Comparison of ENCODE assay signal across 16 mouse cellular contexts in the genomic region with DNA sequence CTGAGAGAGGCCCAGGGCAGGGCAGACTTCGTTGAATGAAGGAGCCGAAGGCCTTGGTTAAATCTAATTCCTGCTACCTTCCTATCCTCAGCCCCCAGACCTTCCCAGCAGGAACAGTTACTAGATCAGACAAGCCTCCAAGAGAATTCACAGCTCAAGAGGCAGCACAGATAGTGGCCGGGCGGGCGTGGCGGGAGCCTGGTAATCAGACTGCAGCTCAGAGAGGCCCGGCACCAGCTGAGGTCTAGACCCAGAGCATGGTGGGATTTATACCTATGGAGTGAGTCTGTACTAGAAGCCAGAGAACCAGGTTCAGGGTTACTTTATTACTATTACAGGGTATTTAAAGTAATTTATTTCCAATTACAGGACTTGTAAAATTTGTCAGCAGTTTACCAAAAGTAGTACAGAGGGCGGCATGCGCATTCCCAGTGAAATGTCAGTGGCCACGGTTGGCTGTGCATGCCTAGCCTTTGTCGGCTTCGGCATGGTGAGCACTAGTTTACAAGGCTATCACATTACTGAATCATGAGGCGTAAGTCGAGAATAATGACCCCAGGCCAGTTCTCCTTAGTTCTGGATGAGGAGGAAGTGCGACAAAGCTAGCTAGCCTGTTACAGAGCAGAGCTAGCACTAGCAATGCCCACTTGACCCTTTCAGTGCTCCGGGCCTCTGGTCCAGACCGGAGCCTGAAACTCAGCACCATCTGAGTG. TPM values are rescaled to one million over a fixed set of nuclear protein-coding genes. Genes with fewer than 3 reads are reported as not detected.
DNase-seq lines count a peak whose midpoint lies in the region; ATAC-seq lines count a peak whose summit lies in the region.
"Had no signal": no experiment of that assay in that cellular context is flagged by ENCODE, and none has a peak within 500 bp of the region (broad histone marks: within the 10 kb centered on the region; RNA-seq: fewer than 3 reads in every experiment).

No protein-coding gene starts in this region.

- peaks cover 13% of the 10 kb centered on the region for H3K4me1 ChIP-seq in heart, embryonic 15.5 days (replicated peaks)
- peaks cover 19% of the 10 kb centered on the region for H3K4me1 ChIP-seq in embryonic facial prominence, embryonic 10.5 days
- H3K4me1 ChIP-seq in kidney, embryonic 16.5 days (ENCODE audit: insufficient read depth, low read length), result peaks cover 38% of the 10 kb centered on the region
- H3K4me1 ChIP-seq: midbrain, embryonic 12.5 days had no signal

- no peaks in the 10 kb centered on the region for H3K9me3 ChIP-seq in heart, embryonic 15.5 days (replicated peaks)
- H3K9me3 ChIP-seq in embryonic facial prominence, embryonic 10.5 days, result no peaks in the 10 kb centered on the region
- H3K9me3 ChIP-seq in kidney, embryonic 16.5 days (ENCODE audit: low read length), result no peaks in the 10 kb centered on the region
- H3K9me3 ChIP-seq: midbrain, embryonic 12.5 days had no signal

- H3K9ac ChIP-seq in heart, embryonic 15.5 days, result no peak overlapping the region
- H3K9ac ChIP-seq in kidney, embryonic 16.5 days (replicated peaks; ENCODE audit: low read length), result no peak overlapping the region; the same call in 1 of the 2 replicates
- H3K9ac ChIP-seq: lung, embryonic 14.5 days; midbrain, embryonic 12.5 days had no signal

- no peaks in the 10 kb centered on the region for H3K36me3 ChIP-seq in heart, embryonic 15.5 days
- peaks cover 91% of the 10 kb centered on the region for H3K36me3 ChIP-seq in embryonic facial prominence, embryonic 10.5 days (replicated peaks)
- H3K36me3 ChIP-seq in kidney, embryonic 16.5 days (ENCODE audit: insufficient read depth, low read length), result 0 out of 2 replicates have a peak, but pooled peaks cover 4% of the 10 kb centered on the region

- H3K27me3 ChIP-seq in heart, embryonic 15.5 days, result no peaks in the 10 kb centered on the region
- H3K27me3 ChIP-seq in embryonic facial prominence, embryonic 10.5 days (replicated peaks; ENCODE audit: low read depth, poor library complexity, severe bottlenecking), result no peaks in the 10 kb centered on the region
- no peaks in the 10 kb centered on the region for H3K27me3 ChIP-seq in kidney, embryonic 16.5 days (ENCODE audit: insufficient read depth, low read length)
- H3K27me3 ChIP-seq: midbrain, embryonic 12.5 days had no signal

- intact Hi-C loops in heart, postnatal 10 days (cut with DNase I), result no loop called here
- intact Hi-C loops in left cerebral cortex, postnatal 10 days (cut with DNase I), result no loop called here

- no peak for DNase-seq in heart, postnatal 10 days
- peak; percentile 21 for DNase-seq in embryonic facial prominence, embryonic 10.5 days (ENCODE audit: low spot score)
- DNase-seq in left cerebral cortex, postnatal 10 days (ENCODE audit: extremely low spot score in 1 of 2, low spot score in 2 of 2), result no peak
- no peak for DNase-seq in cerebellum, adult 11-12 months
- DNase-seq: adrenal gland, postnatal 36 days; cerebellum, adult 18-20 months; heart, adult 2 months; lung, embryonic 14.5 days; right cerebral cortex, postnatal 25 days had no signal

- ATAC-seq in heart, embryonic 15.5 days (replicated peaks; ENCODE audit: insufficient number of reproducible peaks, insufficient read depth, low FRiP score, low read depth), result no peak
- peak; percentile 90 for ATAC-seq in kidney, embryonic 16.5 days (ENCODE audit: low FRiP score, low TSS enrichment)
- ATAC-seq in megakaryocyte-erythroid progenitor cell, adult 5-6 weeks (replicated peaks; ENCODE audit: low FRiP score, low TSS enrichment, poor library complexity, severe bottlenecking), result peak; percentile 69; the same call in 1 of the 2 replicates
- ATAC-seq in activated CD4-positive, CD25-positive, alpha-beta regulatory T cell, adult 4 months, result no peak
- ATAC-seq: forebrain, embryonic 16.5 days; hindbrain, postnatal 0 days had no signal

- peak overlapping the region; percentile 15; the same call in 1 of the 2 replicates for H3K4me2 ChIP-seq in heart, embryonic 15.5 days
- peak overlapping the region; percentile 13; the same call in 1 of the 2 replicates for H3K4me2 ChIP-seq in kidney, embryonic 16.5 days (replicated peaks; ENCODE audit: low read depth, low read length)
- H3K4me2 ChIP-seq: lung, embryonic 14.5 days; midbrain, embryonic 12.5 days had no signal

- peak overlapping the region; percentile 44 for H3K27ac ChIP-seq in heart, embryonic 15.5 days
- no peak overlapping the region for H3K27ac ChIP-seq in embryonic facial prominence, embryonic 10.5 days (replicated peaks)
- peak overlapping the region; percentile 85 for H3K27ac ChIP-seq in kidney, embryonic 16.5 days (ENCODE audit: low read length)
- H3K27ac ChIP-seq: heart, adult 2 months; hindbrain, postnatal 0 days; midbrain, embryonic 12.5 days had no signal

- 44% methylated on average over 17 of the region's 17 CpGs for WGBS in heart, embryonic 15.5 days
- 62% methylated on average over 17 of the region's 17 CpGs for WGBS in embryonic facial prominence, embryonic 10.5 days
- WGBS in kidney, embryonic 16.5 days, result 27% methylated on average over 17 of the region's 17 CpGs

- H3K4me3 ChIP-seq in heart, embryonic 15.5 days, result no peak overlapping the region
- no peak overlapping the region for H3K4me3 ChIP-seq in embryonic facial prominence, embryonic 10.5 days
- H3K4me3 ChIP-seq in kidney, embryonic 16.5 days (ENCODE audit: low read length), result no peak overlapping the region
- H3K4me3 ChIP-seq: heart, adult 2 months; midbrain, embryonic 12.5 days had no signal

RNA-seq across cellular contexts. Expression of a gene that starts 15.1 kb away (rescaled TPM):
- polyA plus RNA-seq in heart, embryonic 15.5 days (2015; fragmentation: Nextera tagmentation; extraction: Ambion mirVana), result 10.2 and 12.8 TPM in 2 replicates
- total RNA-seq in heart, postnatal 10 days (2021), result 10 to 100 TPM; 23.4 to 24.1 TPM
- polyA plus RNA-seq in embryonic facial prominence, embryonic 10.5 days (2016; fragmentation: Nextera tagmentation; extraction: Ambion mirVana), result 24.5 and 25.3 TPM in 2 replicates
- 30.7 and 41.0 TPM in 2 replicates for polyA plus RNA-seq in kidney, embryonic 16.5 days (2015; fragmentation: Nextera tagmentation; extraction: Ambion mirVana)
- 0.48 and 3.2 TPM in 2 replicates for total RNA-seq in megakaryocyte-erythroid progenitor cell, adult 5-6 weeks (2014; fragmentation: Nextera tagmentation)
- 0.33 and 0.65 TPM in 2 replicates for total RNA-seq in megakaryocyte-erythroid progenitor cell, adult 5-6 weeks (2017)
- total RNA-seq in left cerebral cortex, postnatal 10 days (2021), result 10 to 100 TPM; 67.5 to 73.8 TPM
- polyA plus RNA-seq in activated CD4-positive, CD25-positive, alpha-beta regulatory T cell, adult 4 months (2017; shearing (Covaris generic)), result 1 to 10 TPM; 2.4 to 2.7 TPM

RNA-seq across cellular contexts. Expression of a gene that starts 35.8 kb away (rescaled TPM):
- polyA plus RNA-seq in heart, embryonic 15.5 days (2015; fragmentation: Nextera tagmentation; extraction: Ambion mirVana), result 36.0 and 36.9 TPM in 2 replicates
- total RNA-seq in heart, postnatal 10 days (2021), result 10 to 100 TPM; 14.4 to 16.7 TPM
- 29.1 and 30.1 TPM in 2 replicates for polyA plus RNA-seq in embryonic facial prominence, embryonic 10.5 days (2016; fragmentation: Nextera tagmentation; extraction: Ambion mirVana)
- polyA plus RNA-seq in kidney, embryonic 16.5 days (2015; fragmentation: Nextera tagmentation; extraction: Ambion mirVana), result 46.9 and 52.3 TPM in 2 replicates
- total RNA-seq in megakaryocyte-erythroid progenitor cell, adult 5-6 weeks (2014; fragmentation: Nextera tagmentation), result 6.8 and 7.7 TPM in 2 replicates
- total RNA-seq in megakaryocyte-erythroid progenitor cell, adult 5-6 weeks (2017), result 5.6 and 7.8 TPM in 2 replicates
- total RNA-seq in left cerebral cortex, postnatal 10 days (2021), result 10 to 100 TPM; 25.2 to 27.2 TPM
- polyA plus RNA-seq in activated CD4-positive, CD25-positive, alpha-beta regulatory T cell, adult 4 months (2017; shearing (Covaris generic)), result 10 to 100 TPM; 12.9 to 25.7 TPM

RNA-seq across cellular contexts. Expression of a gene that starts 41.1 kb away (rescaled TPM):
- polyA plus RNA-seq in heart, embryonic 15.5 days (2015; fragmentation: Nextera tagmentation; extraction: Ambion mirVana), result 48.8 and 61.8 TPM in 2 replicates
- total RNA-seq in heart, postnatal 10 days (2021), result 1 to 10 TPM; 3.6 to 5.2 TPM
- polyA plus RNA-seq in embryonic facial prominence, embryonic 10.5 days (2016; fragmentation: Nextera tagmentation; extraction: Ambion mirVana), result 145 and 159 TPM in 2 replicates
- 103 and 112 TPM in 2 replicates for polyA plus RNA-seq in kidney, embryonic 16.5 days (2015; fragmentation: Nextera tagmentation; extraction: Ambion mirVana)
- 103 and 104 TPM in 2 replicates for total RNA-seq in megakaryocyte-erythroid progenitor cell, adult 5-6 weeks (2014; fragmentation: Nextera tagmentation)
- total RNA-seq in megakaryocyte-erythroid progenitor cell, adult 5-6 weeks (2017), result 70.5 and 80.3 TPM in 2 replicates
- 1 to 10 TPM; 3.0 to 3.9 TPM for total RNA-seq in left cerebral cortex, postnatal 10 days (2021)
- polyA plus RNA-seq in activated CD4-positive, CD25-positive, alpha-beta regulatory T cell, adult 4 months (2017; shearing (Covaris generic)), result 1 to 10 TPM; 1.6 TPM

RNA-seq across cellular contexts. Expression of a gene that starts 58.8 kb away (rescaled TPM):
- 0.77 and 1.3 TPM in 2 replicates for polyA plus RNA-seq in heart, embryonic 15.5 days (2015; fragmentation: Nextera tagmentation; extraction: Ambion mirVana)
- total RNA-seq in heart, postnatal 10 days (2021), result 1 to 10 TPM; 1.9 to 2.2 TPM
- polyA plus RNA-seq in embryonic facial prominence, embryonic 10.5 days (2016; fragmentation: Nextera tagmentation; extraction: Ambion mirVana), result 1.2 TPM in 2 replicates
- 6.5 and 7.1 TPM in 2 replicates for polyA plus RNA-seq in kidney, embryonic 16.5 days (2015; fragmentation: Nextera tagmentation; extraction: Ambion mirVana)
- 38.1 and 41.1 TPM in 2 replicates for total RNA-seq in megakaryocyte-erythroid progenitor cell, adult 5-6 weeks (2014; fragmentation: Nextera tagmentation)
- 6.0 and 18.4 TPM in 2 replicates for total RNA-seq in megakaryocyte-erythroid progenitor cell, adult 5-6 weeks (2017)
- 1 to 10 TPM; 9.0 to 9.9 TPM for total RNA-seq in left cerebral cortex, postnatal 10 days (2021)
- 1 to 10 TPM; 4.8 to 4.9 TPM for polyA plus RNA-seq in activated CD4-positive, CD25-positive, alpha-beta regulatory T cell, adult 4 months (2017; shearing (Covaris generic))

Comparison
In these comparisons a context has a peak if more than half of its experiments do, and no peak if none do; other contexts are left out.
1. ATAC-seq: peak in kidney, embryonic 16.5 days (single experiment) and megakaryocyte-erythroid progenitor cell, adult 5-6 weeks (single experiment); none in heart, embryonic 15.5 days (single experiment) and activated CD4-positive, CD25-positive, alpha-beta regulatory T cell, adult 4 months (single experiment).
2. RNA of a gene that starts 41.1 kb away (polyA plus RNA-seq): 145 to 159 TPM in embryonic facial prominence, embryonic 10.5 days, 103 to 112 TPM in kidney, embryonic 16.5 days and 48.8 to 61.8 TPM in heart, embryonic 15.5 days; 1.6 TPM in activated CD4-positive, CD25-positive, alpha-beta regulatory T cell, adult 4 months; every median in the first group is over 10 times any median in the second.